Mouse (Mus musculus): Measurements from ENCODE around the gene Natd1. TPM values are rescaled to one million over a fixed set of nuclear protein-coding genes. Genes with fewer than 3 reads are reported as not detected.
"Not testable (repeated sequence)": the region's sequence is repeated elsewhere in the genome, so short reads cannot be mapped to it uniquely, and the experiment has no call there.

The Natd1 gene
- polyA plus RNA-seq, 1 experiment from 2014 or later = 17.0 TPM

DNA sequence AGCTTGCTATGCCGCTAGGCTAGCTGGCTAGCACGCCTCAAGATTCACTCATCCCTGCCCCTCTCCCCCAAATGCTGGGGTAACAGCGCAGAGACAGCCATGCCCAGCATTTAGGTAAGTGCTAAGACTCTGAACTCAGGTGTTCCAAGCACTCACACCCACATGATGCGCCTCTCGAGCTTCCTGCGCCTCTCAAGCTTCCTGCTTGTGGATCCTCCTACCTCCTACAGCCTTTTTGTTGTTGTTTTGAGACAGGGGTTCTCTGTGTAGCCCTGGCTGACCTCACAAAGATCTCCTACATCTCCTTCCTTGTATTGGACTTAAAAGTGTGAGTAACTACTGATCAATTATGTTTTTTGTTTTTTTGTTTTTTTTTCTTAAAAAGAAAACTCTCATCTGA is 41.4 kb downstream of the Natd1 start:
- H3K36me3 ChIP-seq = peaks cover 75% of the 10 kb centered on the region
- H3K4me1 ChIP-seq = peaks cover 25% of the 10 kb centered on the region
- DNase-seq (ENCODE audit: low spot score) = no peak
- no peak overlapping the region for H3K4me3 ChIP-seq
- H3K9me3 ChIP-seq (replicated peaks) = no peaks in the 10 kb centered on the region
- 89% methylated on average over 6 of the region's 6 CpGs for WGBS
- H3K27ac ChIP-seq = no peak overlapping the region
- no peaks in the 10 kb centered on the region for H3K27me3 ChIP-seq (ENCODE audit: low read depth, poor library complexity, severe bottlenecking)

DNA sequence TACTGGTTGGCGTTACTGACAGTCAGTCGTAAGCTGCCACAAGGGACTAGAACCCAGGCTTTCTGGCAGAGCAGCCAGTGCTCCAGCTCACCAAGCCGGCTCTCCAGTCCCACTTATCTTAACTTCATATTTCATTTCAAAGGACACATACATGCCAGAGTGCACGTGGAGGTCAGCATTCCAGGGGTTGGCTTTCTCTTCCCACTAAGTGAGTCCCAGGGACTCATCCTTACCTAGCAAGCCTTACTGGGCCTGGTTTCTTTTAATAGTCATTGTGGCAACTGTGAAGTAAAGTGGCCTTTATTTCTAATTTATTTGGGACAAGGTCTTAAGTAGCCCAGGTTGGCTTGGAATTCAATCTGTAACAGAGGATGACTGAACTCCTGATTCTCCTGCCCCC is 43.1 kb downstream of the Natd1 start:
- H3K9me3 ChIP-seq (replicated peaks) = no peaks in the 10 kb centered on the region
- H3K36me3 ChIP-seq = peaks cover 86% of the 10 kb centered on the region
- no peak overlapping the region for H3K4me3 ChIP-seq
- no peak for DNase-seq (ENCODE audit: low spot score)
- no peak overlapping the region for H3K27ac ChIP-seq
- no peaks in the 10 kb centered on the region for H3K27me3 ChIP-seq (ENCODE audit: low read depth, poor library complexity, severe bottlenecking)
- WGBS = 88% methylated on average over 4 of the region's 4 CpGs
- H3K4me1 ChIP-seq = peaks cover 11% of the 10 kb centered on the region

DNA sequence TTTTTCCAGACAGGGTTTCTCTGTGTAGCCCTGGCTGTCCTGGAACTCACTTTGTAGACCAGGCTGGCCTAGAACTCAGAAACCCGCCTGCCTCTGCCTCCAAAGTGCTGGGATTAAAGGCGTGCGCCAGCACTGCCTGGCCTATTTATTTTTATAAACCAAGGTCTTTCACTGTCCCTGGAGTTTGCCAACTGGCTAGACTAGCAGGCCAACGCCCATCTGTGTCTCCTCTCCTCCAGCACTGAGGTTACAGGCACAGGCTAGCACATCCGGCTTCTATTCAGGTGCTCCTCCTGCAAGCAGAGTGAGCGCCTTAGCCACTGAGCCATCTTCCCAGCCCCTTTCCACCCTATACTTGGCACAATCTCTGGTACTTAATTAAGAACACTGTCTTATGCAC is 45.1 kb downstream of the Natd1 start:
- H3K27ac ChIP-seq; DNase-seq (ENCODE audit: low spot score); H3K9me3 ChIP-seq (replicated peaks); H3K4me3 ChIP-seq; H3K27me3 ChIP-seq (ENCODE audit: low read depth, poor library complexity, severe bottlenecking); H3K4me1 ChIP-seq: not testable (repeated sequence)
- WGBS = 96% methylated on average over 6 of the region's 6 CpGs
- peaks cover 84% of the 10 kb centered on the region for H3K36me3 ChIP-seq

DNA sequence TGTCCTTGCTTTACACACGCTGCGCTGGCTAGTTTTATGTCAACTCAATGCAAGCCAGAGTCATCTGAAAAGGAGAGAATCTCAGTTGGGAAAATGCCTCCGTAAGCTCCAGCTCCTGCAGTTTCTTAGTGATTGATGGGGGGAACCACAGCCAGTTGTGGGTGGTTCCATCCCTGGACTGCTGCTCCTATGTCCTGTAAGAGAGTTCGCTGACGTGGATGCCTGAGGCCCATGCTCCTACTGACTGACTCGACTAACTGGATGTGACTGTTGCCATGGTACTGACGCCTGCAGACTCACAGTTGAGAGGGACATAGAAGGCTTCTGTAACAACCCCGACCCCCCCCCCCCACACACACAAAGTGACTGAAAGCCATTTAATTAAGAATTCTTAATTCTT is 46.6 kb downstream of the Natd1 start:
- Histone ChIP-seq H3K9me3 (replicated peaks) (no peaks in the 10 kb centered on the region), H3K4me3 (no peak overlapping the region), H3K27me3 (ENCODE audit: low read depth, poor library complexity, severe bottlenecking) (no peaks in the 10 kb centered on the region), H3K27ac (no peak overlapping the region), H3K36me3 (peaks cover 85% of the 10 kb centered on the region), H3K4me1 (no peaks in the 10 kb centered on the region)
- no peak for DNase-seq (ENCODE audit: low spot score)
- 85% methylated on average over 8 of the region's 8 CpGs for WGBS

DNA sequence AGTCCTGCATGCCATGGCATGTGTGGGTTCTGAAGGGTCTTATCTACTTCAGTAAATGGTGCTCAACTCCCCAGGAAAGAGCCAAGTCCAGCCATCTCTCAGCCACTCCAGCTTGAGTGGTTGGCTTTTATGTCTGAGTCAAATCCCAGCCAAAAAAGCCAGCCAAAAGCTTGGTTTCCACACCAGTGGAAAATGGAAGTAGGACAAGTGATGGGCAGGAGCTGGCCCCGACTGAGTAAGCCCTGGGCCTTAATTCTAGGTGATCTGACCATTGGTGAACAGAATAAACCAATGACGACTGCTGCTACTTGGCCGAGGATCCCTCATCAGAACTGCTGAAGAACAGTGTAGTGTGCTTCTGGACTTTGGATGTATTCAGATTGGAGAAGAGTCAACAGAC is 47.1 kb downstream of the Natd1 start:
- DNase-seq (ENCODE audit: low spot score) = no peak
- Histone ChIP-seq H3K4me3 (no peak overlapping the region), H3K36me3 (peaks cover 85% of the 10 kb centered on the region), H3K9me3 (replicated peaks) (no peaks in the 10 kb centered on the region), H3K4me1 (no peaks in the 10 kb centered on the region), H3K27me3 (ENCODE audit: low read depth, poor library complexity, severe bottlenecking) (no peaks in the 10 kb centered on the region), H3K27ac (no peak overlapping the region)
- 90% methylated on average over 3 of the region's 3 CpGs for WGBS

DNA sequence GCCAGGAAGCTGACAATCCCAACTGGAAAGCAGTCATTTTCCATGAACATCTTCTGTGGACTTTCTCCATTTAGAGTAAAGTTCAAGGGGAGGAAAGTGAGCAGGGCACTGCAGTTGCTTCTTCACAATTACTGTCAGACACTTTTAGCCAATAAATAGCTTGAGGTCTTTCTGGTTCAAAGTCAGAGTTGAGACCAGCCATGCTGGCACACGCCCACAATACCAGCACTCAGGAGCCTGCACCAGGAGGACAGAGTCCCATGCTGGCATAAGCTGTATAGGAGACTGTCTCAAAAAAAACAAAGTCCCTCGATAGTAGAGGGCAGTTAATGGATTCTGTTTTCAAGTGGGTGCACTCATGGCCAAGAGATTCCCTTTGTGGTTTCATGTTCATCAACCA is 48.5 kb downstream of the Natd1 start:
- Histone ChIP-seq H3K36me3 (peaks cover 86% of the 10 kb centered on the region), H3K4me1 (no peaks in the 10 kb centered on the region), H3K9me3 (replicated peaks) (no peaks in the 10 kb centered on the region), H3K27ac (no peak overlapping the region), H3K4me3 (no peak overlapping the region), H3K27me3 (ENCODE audit: low read depth, poor library complexity, severe bottlenecking) (no peaks in the 10 kb centered on the region)
- WGBS = 81% methylated on average over 2 of the region's 2 CpGs
- DNase-seq (ENCODE audit: low spot score) = no peak

DNA sequence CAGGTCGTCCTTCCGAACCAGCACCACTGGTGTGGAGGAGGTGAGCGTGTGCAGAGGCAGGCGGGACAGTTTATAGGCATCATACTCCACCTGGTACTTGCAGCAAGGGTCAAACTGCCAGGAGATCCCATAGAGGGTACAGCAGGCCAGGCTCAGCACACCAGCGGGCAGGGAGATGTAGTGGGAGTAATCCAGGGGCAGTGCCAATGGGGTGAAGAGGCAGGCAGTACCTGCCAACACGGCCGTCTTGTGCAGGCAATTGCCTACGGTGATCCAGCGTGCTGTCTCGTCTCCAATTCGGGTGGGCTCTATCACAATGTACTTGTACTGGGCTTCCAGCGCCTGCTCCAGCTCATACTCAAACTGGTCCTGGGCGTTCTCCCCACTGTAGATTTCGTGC is 49.6 kb downstream of the Natd1 start:
- peaks cover 89% of the 10 kb centered on the region for H3K36me3 ChIP-seq
- no peak overlapping the region for H3K27ac ChIP-seq
- no peak for DNase-seq (ENCODE audit: low spot score)
- WGBS = 93% methylated on average over 14 of the region's 14 CpGs
- no peaks in the 10 kb centered on the region for H3K9me3 ChIP-seq (replicated peaks)
- H3K4me3 ChIP-seq = no peak overlapping the region
- H3K27me3 ChIP-seq (ENCODE audit: low read depth, poor library complexity, severe bottlenecking) = no peaks in the 10 kb centered on the region
- H3K4me1 ChIP-seq = no peaks in the 10 kb centered on the region

DNA sequence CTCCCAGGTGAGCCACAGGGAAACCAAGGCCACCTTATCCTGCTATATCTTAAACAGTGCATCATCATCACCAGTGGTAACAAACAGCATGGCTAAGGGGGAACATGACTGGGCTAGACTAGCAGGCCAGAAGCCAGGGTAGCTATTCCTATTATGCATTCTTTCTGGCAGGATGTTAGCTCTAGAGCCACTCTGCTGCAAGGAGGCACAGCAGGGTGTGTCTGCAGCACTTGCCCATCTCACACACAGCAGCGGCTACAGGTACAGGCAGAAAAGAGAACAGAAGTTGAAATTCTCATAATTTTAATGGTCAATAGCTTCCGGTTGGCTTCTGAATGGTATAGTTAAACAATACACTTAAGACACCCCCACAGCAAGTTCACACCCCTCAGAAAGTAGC is 50.4 kb downstream of the Natd1 start:
- Histone ChIP-seq H3K36me3 (peaks cover 89% of the 10 kb centered on the region), H3K4me3 (no peak overlapping the region), H3K27ac (no peak overlapping the region), H3K4me1 (no peaks in the 10 kb centered on the region), H3K9me3 (replicated peaks) (no peaks in the 10 kb centered on the region), H3K27me3 (ENCODE audit: low read depth, poor library complexity, severe bottlenecking) (no peaks in the 10 kb centered on the region)
- no peak for DNase-seq (ENCODE audit: low spot score)
- WGBS = 95% methylated on average over 2 of the region's 2 CpGs

DNA sequence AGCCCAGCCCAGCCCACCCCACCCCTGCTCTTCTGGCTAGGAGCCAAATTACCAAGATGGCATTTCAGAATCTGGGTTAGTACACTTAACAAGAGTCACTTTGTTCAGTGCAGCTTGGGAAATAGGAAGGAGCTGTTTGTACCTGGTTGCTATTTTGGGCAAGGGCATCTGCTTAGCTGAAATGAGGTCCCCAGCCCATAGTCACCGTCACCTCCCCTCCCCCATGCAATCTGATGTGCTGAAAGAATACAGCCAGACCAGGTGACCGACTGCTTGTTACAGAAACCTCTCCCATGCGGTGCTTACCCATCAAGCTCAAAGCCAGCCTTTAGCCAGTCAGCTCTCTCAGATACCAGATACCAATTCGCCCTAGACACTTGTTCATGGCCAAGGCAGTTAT is 51.4 kb downstream of the Natd1 start:
- Histone ChIP-seq H3K9me3 (replicated peaks) (no peaks in the 10 kb centered on the region), H3K4me3 (no peak overlapping the region), H3K27me3 (ENCODE audit: low read depth, poor library complexity, severe bottlenecking) (no peaks in the 10 kb centered on the region), H3K27ac (no peak overlapping the region), H3K4me1 (no peaks in the 10 kb centered on the region), H3K36me3 (peaks cover 91% of the 10 kb centered on the region)
- no peak for DNase-seq (ENCODE audit: low spot score)
- 89% methylated on average over 4 of the region's 4 CpGs for WGBS

DNA sequence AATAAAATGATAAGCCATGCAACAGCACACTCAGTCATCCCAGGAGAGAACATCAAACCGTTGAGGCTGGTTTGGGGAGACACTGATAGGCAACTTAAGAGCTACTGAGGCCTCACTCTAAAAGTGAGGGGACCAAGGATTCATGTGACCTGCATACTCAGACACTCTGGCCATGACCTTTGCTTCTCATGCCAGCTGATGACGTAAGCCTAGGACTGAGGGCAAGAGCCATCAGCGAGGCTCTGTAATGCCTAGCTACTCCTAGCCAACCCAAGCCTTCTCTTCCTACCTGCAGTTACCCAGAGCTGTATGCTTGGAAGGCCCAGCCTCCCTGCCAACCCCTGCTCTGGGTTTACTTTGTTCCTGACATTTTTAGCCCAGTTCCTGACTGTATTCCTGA is 52.6 kb downstream of the Natd1 start:
- WGBS = 94% methylated on average over 3 of the region's 3 CpGs
- H3K9me3 ChIP-seq (replicated peaks) = no peaks in the 10 kb centered on the region
- no peak overlapping the region for H3K27ac ChIP-seq
- no peak for DNase-seq (ENCODE audit: low spot score)
- no peak overlapping the region for H3K4me3 ChIP-seq
- no peaks in the 10 kb centered on the region for H3K4me1 ChIP-seq
- H3K27me3 ChIP-seq (ENCODE audit: low read depth, poor library complexity, severe bottlenecking) = no peaks in the 10 kb centered on the region
- H3K36me3 ChIP-seq = peaks cover 91% of the 10 kb centered on the region

DNA sequence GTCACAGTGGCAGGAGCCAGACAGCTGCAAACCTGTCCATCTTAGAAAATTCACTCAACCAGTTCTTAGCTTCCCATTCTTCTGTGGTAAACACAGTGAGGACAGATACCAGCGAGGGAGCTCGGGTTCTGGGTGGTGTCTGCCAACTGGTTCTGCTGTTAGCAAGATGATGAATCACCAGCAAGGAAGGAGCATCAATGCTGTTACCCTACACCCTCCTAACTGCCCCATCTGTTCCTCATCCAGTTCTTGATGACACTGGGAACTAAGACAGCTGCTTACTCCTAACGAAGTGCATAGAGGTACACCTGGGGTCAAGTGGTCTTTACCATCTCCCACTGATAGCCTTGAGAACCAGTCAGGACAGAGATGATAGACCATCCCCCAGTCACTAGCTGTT is 58.0 kb downstream of the Natd1 start:
- 58% methylated on average over 3 of the region's 3 CpGs for WGBS
- Histone ChIP-seq H3K27ac (no peak overlapping the region), H3K4me1 (no peaks in the 10 kb centered on the region), H3K9me3 (replicated peaks) (no peaks in the 10 kb centered on the region), H3K4me3 (no peak overlapping the region), H3K36me3 (peaks cover 96% of the 10 kb centered on the region), H3K27me3 (ENCODE audit: low read depth, poor library complexity, severe bottlenecking) (no peaks in the 10 kb centered on the region)
- no peak for DNase-seq (ENCODE audit: low spot score)

Other genes starting within 250 kb of the Natd1 start
- 120 and 137 TPM in 2 replicates for gene Llgl1, start 215.0 kb downstream of the Natd1 start, polyA plus RNA-seq (2016; fragmentation: Nextera tagmentation; extraction: Ambion mirVana)
- gene Flii, start 187.5 kb downstream of the Natd1 start, polyA plus RNA-seq (2016; fragmentation: Nextera tagmentation; extraction: Ambion mirVana) = 71.1 and 77.7 TPM in 2 replicates
- 15.2 and 18.2 TPM in 2 replicates for gene Mief2, start 186.4 kb downstream of the Natd1 start, polyA plus RNA-seq (2016; fragmentation: Nextera tagmentation; extraction: Ambion mirVana)
- gene Top3a, start 137.4 kb downstream of the Natd1 start, polyA plus RNA-seq (2016; fragmentation: Nextera tagmentation; extraction: Ambion mirVana) = 30.2 TPM in 2 replicates
- gene Smcr8, start 137.2 kb downstream of the Natd1 start, polyA plus RNA-seq (2016; fragmentation: Nextera tagmentation; extraction: Ambion mirVana) = 8.2 and 9.3 TPM in 2 replicates
- gene Shmt1, start 103.0 kb downstream of the Natd1 start, polyA plus RNA-seq (2016; fragmentation: Nextera tagmentation; extraction: Ambion mirVana) = 106 and 124 TPM in 2 replicates
- gene Dhrs7b, start 84.1 kb downstream of the Natd1 start, polyA plus RNA-seq (2016; fragmentation: Nextera tagmentation; extraction: Ambion mirVana) = 26.5 and 29.6 TPM in 2 replicates
- 75.9 and 78.4 TPM in 2 replicates for gene Tmem11, start 35.5 kb downstream of the Natd1 start, polyA plus RNA-seq (2016; fragmentation: Nextera tagmentation; extraction: Ambion mirVana)
- 78.3 and 93.3 TPM in 2 replicates for gene Map2k3, start 17.3 kb upstream of the Natd1 start, polyA plus RNA-seq (2016; fragmentation: Nextera tagmentation; extraction: Ambion mirVana)
- gene Kcnj12, start 107.8 kb upstream of the Natd1 start, polyA plus RNA-seq (2016; fragmentation: Nextera tagmentation; extraction: Ambion mirVana) = 0.11 and 0.25 TPM in 2 replicates
- 0.39 TPM in 2 replicates for gene Tnfrsf13b, start 212.0 kb upstream of the Natd1 start, polyA plus RNA-seq (2016; fragmentation: Nextera tagmentation; extraction: Ambion mirVana)